Mouse (Mus musculus) embryonic fibroblast, embryonic 13.5 days (primary cell): ENCODE measurements around the gene Txlna.

Experiments used
- CTCF ChIP-seq: IDR thresholded peaks from 2 replicates; pipeline ENCODE4 v1.5.1; 2011; ENCODE audit warnings: mild to moderate bottlenecking, control low read depth, low read length, moderate library complexity, borderline replicate concordance; ENCODE audit not compliant: insufficient read depth
- POLR2A ChIP-seq: IDR thresholded peaks from 2 replicates; pipeline ENCODE4 v1.6.1; 2011; ENCODE audit warnings: low read depth, mild to moderate bottlenecking, control low read depth, low read length, moderate library complexity

DNA sequence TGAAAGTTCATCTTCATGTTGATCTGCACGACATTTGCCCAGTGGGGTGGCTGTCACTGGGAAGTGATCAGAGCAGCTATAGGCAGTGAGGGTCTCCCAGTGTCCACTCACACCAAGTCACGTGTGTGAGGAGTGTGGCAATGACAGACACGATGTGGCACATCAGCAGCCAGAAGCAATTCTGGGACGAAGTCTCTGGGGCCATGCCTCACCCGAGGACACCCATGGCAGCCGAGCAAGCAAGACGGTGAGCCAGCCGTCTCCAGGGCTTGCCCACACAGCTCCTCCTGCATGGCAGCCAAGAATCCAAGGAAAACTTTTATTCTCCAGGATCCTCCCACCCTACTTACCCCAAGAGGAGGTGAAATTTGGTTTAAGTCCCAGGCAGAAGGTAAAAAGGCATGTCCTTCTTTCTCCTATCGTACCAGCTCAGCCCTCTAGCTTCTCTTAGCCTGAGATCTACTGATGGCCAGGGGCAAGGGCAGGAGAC lies 25.0 kb downstream of the Txlna start:
- TF ChIP-seq POLR2A (no peak), CTCF (no peak)
